Mouse (Mus musculus): ENCODE measurements around the gene Gemin6. TPM values are rescaled to one million over a fixed set of nuclear protein-coding genes. Genes with fewer than 3 reads are reported as not detected.
"Not testable (repeated sequence)": the region's sequence is repeated elsewhere in the genome, so short reads cannot be mapped to it uniquely, and the experiment has no call there.

Gemin6 gene
- polyA plus RNA-seq, 1 experiment from 2014 or later, result 37.9 TPM

GRCm38 (mm10) chr17:80243116-80243515 is 18.9 kb downstream of the Gemin6 start:
- Histone ChIP-seq H3K27ac (ENCODE audit: low read depth, low read length) (no peak overlapping the region), H3K36me3 (ENCODE audit: control insufficient read depth, insufficient read depth, low read length) (peaks cover 4% of the 10 kb centered on the region), H3K27me3 (ENCODE audit: control insufficient read depth, insufficient read depth, low read length) (no peaks in the 10 kb centered on the region), H3K9me3 (ENCODE audit: control insufficient read depth, low read length) (no peaks in the 10 kb centered on the region), H3K4me1 (replicated peaks; ENCODE audit: control insufficient read depth, insufficient read depth, low read length) (no peaks in the 10 kb centered on the region), H3K4me2 (replicated peaks; ENCODE audit: low read depth, low read length) (no peak overlapping the region), H3K4me3 (ENCODE audit: low read depth, low read length) (no peak overlapping the region), H3K9ac (ENCODE audit: low read depth, low read length) (no peak overlapping the region)
- DNase-seq (ENCODE audit: low spot score), result no peak
- WGBS, result 55% methylated on average over 13 of the region's 13 CpGs
- no peak for ATAC-seq (ENCODE audit: low FRiP score)

DNA sequence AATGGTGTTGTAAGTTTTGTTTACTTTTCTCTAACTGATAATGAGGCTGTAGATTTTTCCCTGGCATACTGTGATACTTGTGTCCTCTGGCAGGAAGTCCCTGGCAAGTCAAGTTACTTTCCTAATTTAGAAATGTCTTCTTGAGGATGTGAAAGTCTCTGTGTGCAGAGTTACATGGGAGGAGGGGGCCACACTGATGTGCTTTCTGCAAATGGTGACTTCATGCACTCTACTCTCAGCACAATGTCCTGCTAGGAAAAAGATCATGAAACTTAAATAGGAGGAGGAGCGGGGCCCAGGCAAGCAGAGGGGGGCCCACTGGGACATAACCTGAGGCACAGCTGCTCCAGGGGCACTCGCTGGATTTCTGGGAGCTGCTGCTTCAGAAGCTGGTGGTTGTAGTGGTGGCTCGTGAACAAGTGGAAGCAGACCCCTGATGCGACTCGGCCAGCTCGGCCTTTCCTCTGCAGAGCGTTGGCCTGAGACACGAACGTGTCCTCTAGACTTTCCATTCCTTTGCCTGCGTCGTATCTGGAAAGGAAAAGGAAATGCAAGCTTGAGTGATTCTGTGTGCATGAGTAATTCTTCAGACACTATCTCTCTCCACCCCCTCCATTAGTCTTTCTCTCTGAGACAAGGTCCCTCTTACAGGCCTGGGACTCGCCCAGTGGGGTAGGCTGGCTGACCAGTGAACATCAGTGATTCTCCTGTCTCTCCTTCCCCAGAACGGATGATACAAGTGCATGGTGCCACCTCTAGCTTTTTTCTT is 28.7 kb downstream of the Gemin6 start:
- no peaks in the 10 kb centered on the region for H3K27me3 ChIP-seq (ENCODE audit: control insufficient read depth, insufficient read depth, low read length)
- no peaks in the 10 kb centered on the region for H3K9me3 ChIP-seq (ENCODE audit: control insufficient read depth, low read length)
- no peak overlapping the region for H3K4me3 ChIP-seq (ENCODE audit: low read depth, low read length)
- peaks cover 17% of the 10 kb centered on the region for H3K36me3 ChIP-seq (ENCODE audit: control insufficient read depth, insufficient read depth, low read length)
- no peak overlapping the region for H3K27ac ChIP-seq (ENCODE audit: low read depth, low read length)
- no peak overlapping the region for H3K9ac ChIP-seq (ENCODE audit: low read depth, low read length)
- no peak for ATAC-seq (ENCODE audit: low FRiP score)
- no peak for DNase-seq (ENCODE audit: low spot score)
- H3K4me1 ChIP-seq (replicated peaks; ENCODE audit: control insufficient read depth, insufficient read depth, low read length), result no peaks in the 10 kb centered on the region
- H3K4me2 ChIP-seq (replicated peaks; ENCODE audit: low read depth, low read length), result no peak overlapping the region
- WGBS, result 79% methylated on average over 13 of the region's 13 CpGs

- Histone ChIP-seq H3K27ac (ENCODE audit: low read depth, low read length) (no peak overlapping the region), H3K9me3 (ENCODE audit: control insufficient read depth, low read length) (no peaks in the 10 kb centered on the region), H3K9ac (ENCODE audit: low read depth, low read length) (no peak overlapping the region), H3K4me1 (replicated peaks; ENCODE audit: control insufficient read depth, insufficient read depth, low read length) (no peaks in the 10 kb centered on the region), H3K4me2 (replicated peaks; ENCODE audit: low read depth, low read length) (no peak overlapping the region), H3K4me3 (ENCODE audit: low read depth, low read length) (no peak overlapping the region), H3K36me3 (ENCODE audit: control insufficient read depth, insufficient read depth, low read length) (peaks cover 12% of the 10 kb centered on the region), H3K27me3 (ENCODE audit: control insufficient read depth, insufficient read depth, low read length) (no peaks in the 10 kb centered on the region)
- DNase-seq (ENCODE audit: low spot score) (no peak), ATAC-seq (ENCODE audit: low FRiP score) (no peak)
- 98% methylated on average over 5 of the region's 5 CpGs for WGBS
These were observed 30.2 kb downstream of the Gemin6 start for GRCm38 (mm10) chr17:80254421-80254820.

GRCm38 (mm10) chr17:80255208-80255607 is 31.0 kb downstream of the Gemin6 start:
- Histone ChIP-seq H3K9ac (ENCODE audit: low read depth, low read length) (no peak overlapping the region), H3K4me2 (replicated peaks; ENCODE audit: low read depth, low read length) (no peak overlapping the region), H3K4me3 (ENCODE audit: low read depth, low read length) (no peak overlapping the region), H3K4me1 (replicated peaks; ENCODE audit: control insufficient read depth, insufficient read depth, low read length) (no peaks in the 10 kb centered on the region), H3K27ac (ENCODE audit: low read depth, low read length) (no peak overlapping the region), H3K9me3 (ENCODE audit: control insufficient read depth, low read length) (no peaks in the 10 kb centered on the region), H3K27me3 (ENCODE audit: control insufficient read depth, insufficient read depth, low read length) (no peaks in the 10 kb centered on the region), H3K36me3 (ENCODE audit: control insufficient read depth, insufficient read depth, low read length) (peaks cover 8% of the 10 kb centered on the region; the same call in 1 of the 2 replicates)
- WGBS, result 75% methylated on average over 13 of the region's 13 CpGs
- ATAC-seq (ENCODE audit: low FRiP score), result no peak
- peak; percentile 10 for DNase-seq (ENCODE audit: low spot score)

- Histone ChIP-seq H3K36me3 (ENCODE audit: control insufficient read depth, insufficient read depth, low read length) (peaks cover 3% of the 10 kb centered on the region; the same call in 1 of the 2 replicates), H3K27ac (ENCODE audit: low read depth, low read length) (no peak overlapping the region), H3K4me1 (replicated peaks; ENCODE audit: control insufficient read depth, insufficient read depth, low read length) (no peaks in the 10 kb centered on the region), H3K27me3 (ENCODE audit: control insufficient read depth, insufficient read depth, low read length) (no peaks in the 10 kb centered on the region), H3K4me3 (ENCODE audit: low read depth, low read length) (no peak overlapping the region), H3K4me2 (replicated peaks; ENCODE audit: low read depth, low read length) (no peak overlapping the region), H3K9me3 (ENCODE audit: control insufficient read depth, low read length) (no peaks in the 10 kb centered on the region), H3K9ac (ENCODE audit: low read depth, low read length) (no peak overlapping the region)
- no peak for DNase-seq (ENCODE audit: low spot score)
- no peak for ATAC-seq (ENCODE audit: low FRiP score)
- 96% methylated on average over 4 of the region's 4 CpGs for WGBS
These were observed 42.8 kb downstream of the Gemin6 start for GRCm38 (mm10) chr17:80267065-80267464.

- H3K27ac ChIP-seq (ENCODE audit: low read depth, low read length), result no peak overlapping the region
- no peak overlapping the region for H3K9ac ChIP-seq (ENCODE audit: low read depth, low read length)
- no peak for DNase-seq (ENCODE audit: low spot score)
- peaks cover 3% of the 10 kb centered on the region; the same call in 1 of the 2 replicates for H3K36me3 ChIP-seq (ENCODE audit: control insufficient read depth, insufficient read depth, low read length)
- H3K4me3 ChIP-seq (ENCODE audit: low read depth, low read length), result no peak overlapping the region
- no peaks in the 10 kb centered on the region for H3K9me3 ChIP-seq (ENCODE audit: control insufficient read depth, low read length)
- no peak overlapping the region for H3K4me2 ChIP-seq (replicated peaks; ENCODE audit: low read depth, low read length)
- no peaks in the 10 kb centered on the region for H3K27me3 ChIP-seq (ENCODE audit: control insufficient read depth, insufficient read depth, low read length)
- ATAC-seq (ENCODE audit: low FRiP score), result no peak
- H3K4me1 ChIP-seq (replicated peaks; ENCODE audit: control insufficient read depth, insufficient read depth, low read length), result no peaks in the 10 kb centered on the region
- 97% methylated on average over 3 of the region's 3 CpGs for WGBS
These were observed 43.9 kb downstream of the Gemin6 start for GRCm38 (mm10) chr17:80268151-80268550.

DNA sequence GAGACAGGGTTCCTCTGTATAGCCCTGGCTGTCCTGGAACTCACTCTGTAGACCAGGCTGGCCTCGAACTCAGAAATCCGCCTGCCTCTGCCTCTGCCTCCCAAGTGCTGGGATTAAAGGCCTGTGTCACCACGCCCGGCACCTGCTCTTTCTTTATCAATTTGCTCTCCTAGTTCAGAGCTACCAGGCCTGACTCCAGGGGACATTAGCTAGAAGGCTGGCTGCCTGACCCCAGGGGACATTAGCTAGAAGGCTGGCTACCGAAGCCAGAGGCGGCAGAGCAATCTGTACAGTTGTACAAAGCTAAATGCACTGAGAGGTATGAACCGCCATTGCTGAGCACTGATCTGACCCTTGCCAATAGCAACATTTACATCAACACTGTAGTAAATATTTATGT is 46.4 kb downstream of the Gemin6 start:
- DNase-seq (ENCODE audit: low spot score); ATAC-seq (ENCODE audit: low FRiP score); H3K4me2 ChIP-seq (replicated peaks; ENCODE audit: low read depth, low read length); H3K27me3 ChIP-seq (ENCODE audit: control insufficient read depth, insufficient read depth, low read length); H3K9me3 ChIP-seq (ENCODE audit: control insufficient read depth, low read length); H3K36me3 ChIP-seq (ENCODE audit: control insufficient read depth, insufficient read depth, low read length); H3K9ac ChIP-seq (ENCODE audit: low read depth, low read length); H3K4me1 ChIP-seq (replicated peaks; ENCODE audit: control insufficient read depth, insufficient read depth, low read length); H3K4me3 ChIP-seq (ENCODE audit: low read depth, low read length); H3K27ac ChIP-seq (ENCODE audit: low read depth, low read length): not testable (repeated sequence)
- WGBS, result 94% methylated on average over 7 of the region's 7 CpGs

Other genes with a start within 250 kb of the Gemin6 start
- 123 and 132 TPM in 2 replicates for gene Hnrnpll, start 162.1 kb upstream of the Gemin6 start, polyA plus RNA-seq (2014; fragmentation: Nextera tagmentation; extraction: Ambion mirVana)
- 7.8 and 9.1 TPM in 2 replicates for gene Galm, start 97.0 kb upstream of the Gemin6 start, polyA plus RNA-seq (2014; fragmentation: Nextera tagmentation; extraction: Ambion mirVana)
- 773 and 810 TPM in 2 replicates for gene Srsf7, start 17.1 kb upstream of the Gemin6 start, polyA plus RNA-seq (2014; fragmentation: Nextera tagmentation; extraction: Ambion mirVana)
- 0.20 TPM in 1 of 2 replicates, not detected in the other for gene Ttc39d, start 17.0 kb upstream of the Gemin6 start, polyA plus RNA-seq (2014; fragmentation: Nextera tagmentation; extraction: Ambion mirVana)
- gene Morn2, start 65.8 kb downstream of the Gemin6 start, polyA plus RNA-seq (2014; fragmentation: Nextera tagmentation; extraction: Ambion mirVana), result 32.0 and 38.6 TPM in 2 replicates
- gene Dhx57, start 66.0 kb downstream of the Gemin6 start, polyA plus RNA-seq (2014; fragmentation: Nextera tagmentation; extraction: Ambion mirVana), result 23.3 and 25.7 TPM in 2 replicates
- gene Arhgef33, start 83.0 kb downstream of the Gemin6 start, polyA plus RNA-seq (2014; fragmentation: Nextera tagmentation; extraction: Ambion mirVana), result 0.50 and 1.7 TPM in 2 replicates
- 1.8 and 1.9 TPM in 2 replicates for gene Gm10190, start 149.1 kb downstream of the Gemin6 start, polyA plus RNA-seq (2014; fragmentation: Nextera tagmentation; extraction: Ambion mirVana)